Mouse (Mus musculus) T-helper 17 cell (primary cell): ENCODE results near the gene Pax2.

Experiments used
- in situ Hi-C, 2 experiments: fragments of 300-600 bp; cut with MboI, MseI; formaldehyde crosslinking; loops; 1 replicate in 1 of 2; 2 replicates in 1 of 2; pipeline ENCODE4 v1.15.1; 2025; ENCODE audit warnings: high pct_unique_total_duplicates in 2 of 2

The Pax2 gene

GRCm38 (mm10) chr19:44770268-44771050 lies 14.6 kb downstream of the Pax2 start:
- in situ Hi-C loops = loop anchor here in 1 of 2 experiments (25.0 kb wide), 1 partner anchor 183 kb away; no protein-coding TSS in a partner anchor

GRCm38 (mm10) chr19:44771499-44771898 lies 15.7 kb downstream of the Pax2 start:
- in situ Hi-C loops = loop anchor here in 1 of 2 experiments (25.0 kb wide), 1 partner anchor 184 kb away; no protein-coding TSS in a partner anchor

DNA sequence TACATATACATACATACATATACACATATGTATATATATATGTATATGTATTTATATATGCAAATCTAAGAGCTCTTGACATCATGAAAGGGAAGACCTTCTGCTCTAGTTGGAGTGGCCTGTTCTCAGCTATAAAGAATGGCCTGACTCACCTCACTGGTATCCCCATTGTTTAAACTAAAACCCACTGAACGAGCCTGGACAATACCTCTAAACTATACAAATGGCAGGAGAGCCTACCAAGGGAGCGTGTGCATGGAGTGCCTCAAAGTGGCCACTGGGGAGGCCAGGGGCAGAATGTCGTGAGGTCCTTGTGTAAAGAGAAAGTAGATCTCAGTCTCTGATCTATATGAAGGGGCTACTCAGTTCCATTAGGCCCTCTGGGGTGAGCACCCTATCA lies 26.1 kb downstream of the Pax2 start:
- in situ Hi-C loops = no loop called here

DNA sequence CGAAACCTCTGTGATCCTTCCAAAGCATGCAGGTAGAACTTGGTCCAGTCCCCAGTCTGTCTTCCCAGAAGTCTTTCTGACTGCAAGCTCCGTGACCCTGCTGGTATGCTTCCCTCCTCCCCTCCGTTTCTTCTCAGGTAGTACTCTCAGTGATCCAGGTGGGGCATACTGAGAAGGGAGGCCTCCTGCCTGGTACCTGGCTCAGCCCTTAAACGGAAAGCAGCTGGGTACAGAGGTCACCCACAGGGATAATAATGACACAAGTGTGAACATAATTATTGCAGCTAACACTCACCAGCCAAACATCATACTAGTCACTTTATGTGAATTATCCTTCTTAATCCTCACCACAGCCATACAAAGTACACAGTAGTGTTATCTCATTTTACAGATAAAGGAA lies 28.5 kb downstream of the Pax2 start:
- in situ Hi-C loops = no loop called here

GRCm38 (mm10) chr19:44788488-44788887 lies 32.6 kb downstream of the Pax2 start:
- in situ Hi-C loops = no loop called here

GRCm38 (mm10) chr19:44791981-44792380 lies 36.1 kb downstream of the Pax2 start:
- in situ Hi-C loops = no loop called here

DNA sequence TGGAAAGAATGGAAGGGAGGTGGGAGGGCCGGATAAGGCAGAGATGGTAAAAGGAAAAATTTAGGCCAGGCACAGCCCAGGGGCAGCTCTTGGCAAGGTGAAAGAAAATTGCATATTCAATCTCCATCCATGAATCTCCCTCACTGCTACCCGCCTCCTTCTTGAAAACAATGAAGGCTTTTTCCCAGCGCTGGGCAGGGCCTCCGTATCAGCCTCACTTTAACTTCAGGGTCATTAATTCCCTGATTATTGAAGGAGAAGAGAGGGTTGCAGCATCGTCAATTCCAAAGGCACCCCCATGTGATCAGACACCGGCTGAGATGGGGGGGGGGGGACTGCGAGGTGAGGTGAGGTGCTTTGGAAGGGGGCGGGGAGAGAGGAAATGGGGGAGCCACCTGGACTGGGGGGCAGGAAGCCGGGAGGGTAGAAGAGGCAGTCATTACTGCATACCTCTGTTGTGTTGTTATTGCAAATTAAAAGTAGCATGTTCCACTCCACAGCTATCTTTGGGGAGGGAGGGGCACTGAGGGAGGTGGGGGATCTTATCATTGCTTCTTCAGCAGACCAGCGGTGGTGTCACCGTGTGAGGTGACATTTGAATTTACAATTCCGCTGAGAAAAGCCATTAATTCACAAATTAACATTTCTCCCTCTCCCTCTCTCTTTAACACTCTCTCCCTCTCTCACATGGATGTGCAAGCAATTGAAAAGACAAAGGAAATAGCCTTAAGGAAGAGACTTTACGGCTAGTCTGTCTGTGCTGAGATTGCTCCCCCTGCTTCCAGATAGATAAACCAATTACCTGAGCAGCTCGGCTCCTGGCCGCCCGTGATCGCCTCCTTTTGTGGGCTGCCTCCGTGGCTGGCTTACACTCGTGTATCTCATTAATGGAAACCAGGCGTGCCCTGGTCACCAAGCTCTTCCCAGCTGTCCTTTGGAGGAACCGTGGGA lies 41.5 kb downstream of the Pax2 start:
- in situ Hi-C loops = no loop called here

DNA sequence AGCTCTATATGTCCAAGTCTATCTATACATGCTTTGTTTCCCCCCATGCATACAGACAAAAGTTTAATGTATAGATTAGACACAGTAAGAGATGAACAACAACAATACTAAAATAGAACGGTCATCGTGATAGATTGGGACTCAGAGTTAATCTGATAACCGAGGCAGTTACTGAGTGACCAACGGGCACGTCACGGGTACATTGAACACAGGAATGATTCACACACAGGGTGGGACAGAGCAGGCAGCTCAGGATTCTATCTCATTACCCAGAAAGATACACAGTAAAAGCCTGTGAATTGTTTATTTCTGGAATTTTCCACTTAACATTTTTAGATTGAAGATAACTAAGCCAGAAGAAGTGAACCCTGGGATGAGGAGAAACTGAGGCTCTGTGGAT lies 42.9 kb downstream of the Pax2 start:
- in situ Hi-C loops = no loop called here

GRCm38 (mm10) chr19:44799156-44799555 lies 43.3 kb downstream of the Pax2 start:
- in situ Hi-C loops = no loop called here

GRCm38 (mm10) chr19:44800327-44800726 lies 44.5 kb downstream of the Pax2 start:
- in situ Hi-C loops = no loop called here

- in situ Hi-C loops = no loop called here
Measured at GRCm38 (mm10) chr19:44808734-44809133, 52.9 kb downstream of the Pax2 start.

DNA sequence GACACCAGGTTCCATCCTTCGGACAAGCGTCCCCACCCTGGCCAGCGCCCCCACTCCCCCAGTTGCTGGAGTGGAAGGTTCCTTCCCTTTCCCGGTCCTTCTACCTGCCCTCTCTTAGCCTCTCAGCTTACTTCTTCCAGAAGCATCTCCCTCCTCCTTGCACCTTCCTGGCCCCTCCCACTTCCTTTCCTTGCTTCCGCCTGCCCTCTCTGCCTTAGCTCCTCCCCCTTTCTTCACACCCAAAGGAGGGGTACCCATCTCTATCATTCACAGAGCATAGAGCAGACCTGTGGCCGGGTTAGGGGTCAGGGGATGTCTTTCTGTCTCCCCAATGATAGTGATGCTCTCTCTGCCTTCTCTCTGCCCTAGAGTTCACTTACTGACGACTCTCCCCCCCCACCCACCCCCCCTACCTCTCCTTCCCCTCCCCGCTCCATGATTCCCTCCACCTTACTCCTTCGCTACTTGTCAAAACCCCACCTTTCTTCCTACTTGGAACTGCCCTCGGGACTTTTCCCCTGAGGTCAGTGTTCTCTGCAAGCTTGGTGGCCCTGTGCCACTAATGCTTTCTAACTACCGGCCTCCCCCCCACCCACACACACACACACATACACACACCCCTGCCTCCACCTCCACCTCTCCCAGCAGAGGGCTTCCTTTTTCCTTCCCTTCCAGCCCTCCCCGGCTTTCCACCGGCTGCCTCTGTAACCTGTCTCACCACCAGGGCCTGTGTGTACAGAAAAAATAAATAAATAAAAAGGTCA lies 57.0 kb downstream of the Pax2 start:
- in situ Hi-C loops = loop anchor here in 1 of 2 experiments (5.0 kb wide), 1 partner anchor 64 kb away; no protein-coding TSS in a partner anchor

DNA sequence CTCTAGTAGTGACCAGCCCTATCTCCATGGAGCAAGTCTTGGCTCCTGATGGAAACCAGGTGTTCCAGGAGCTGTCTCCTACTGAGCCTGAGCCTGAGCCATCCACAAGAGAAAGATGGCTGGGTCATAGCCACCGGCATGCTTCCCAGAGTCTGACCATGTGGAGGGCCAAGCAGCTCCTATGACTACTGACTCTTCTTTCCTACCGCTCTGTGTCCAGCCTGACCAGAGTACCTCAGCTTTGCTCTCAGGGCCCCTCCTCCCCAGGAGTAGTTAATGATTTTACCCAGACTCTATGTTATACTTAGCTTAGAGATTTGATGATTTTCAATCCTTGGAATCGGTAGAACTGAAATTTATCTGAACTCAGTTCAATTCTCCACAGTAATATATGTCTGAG lies 59.3 kb downstream of the Pax2 start:
- in situ Hi-C loops = no loop called here

DNA sequence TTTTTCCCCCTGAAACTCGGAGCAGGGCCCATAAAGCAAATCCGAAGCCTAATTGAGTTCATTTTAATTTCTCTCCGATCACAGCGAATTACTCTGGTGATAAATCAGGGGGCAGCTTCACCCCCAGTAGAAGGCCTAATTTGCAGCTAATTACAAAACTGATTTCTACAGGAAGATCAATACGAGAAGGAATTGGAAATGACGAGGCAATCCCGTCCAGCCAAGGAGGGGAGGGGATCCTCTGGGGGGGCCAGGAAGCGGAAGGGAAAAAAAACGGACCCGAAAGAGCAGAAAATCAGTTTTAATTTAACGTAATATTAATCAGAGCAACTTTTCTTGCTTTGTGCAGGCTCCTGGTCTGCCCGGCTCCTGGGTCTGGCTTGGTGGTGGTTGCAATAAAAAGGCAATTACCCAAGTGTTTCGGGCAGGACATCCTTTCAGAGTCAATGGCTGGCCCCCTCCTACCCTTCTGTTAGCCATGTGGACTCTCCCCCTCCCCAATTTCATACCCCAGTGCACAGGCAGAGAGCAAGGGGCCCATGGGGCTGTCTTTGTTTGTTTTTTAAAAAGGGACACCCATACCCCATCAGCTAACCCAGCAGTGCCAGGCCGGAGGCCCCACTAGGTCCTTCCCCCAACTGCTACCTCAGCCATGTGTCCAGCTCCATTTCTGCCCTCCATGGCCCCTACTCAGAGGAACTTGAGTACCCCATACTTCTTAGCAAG lies 61.7 kb downstream of the Pax2 start:
- in situ Hi-C loops = no loop called here

DNA sequence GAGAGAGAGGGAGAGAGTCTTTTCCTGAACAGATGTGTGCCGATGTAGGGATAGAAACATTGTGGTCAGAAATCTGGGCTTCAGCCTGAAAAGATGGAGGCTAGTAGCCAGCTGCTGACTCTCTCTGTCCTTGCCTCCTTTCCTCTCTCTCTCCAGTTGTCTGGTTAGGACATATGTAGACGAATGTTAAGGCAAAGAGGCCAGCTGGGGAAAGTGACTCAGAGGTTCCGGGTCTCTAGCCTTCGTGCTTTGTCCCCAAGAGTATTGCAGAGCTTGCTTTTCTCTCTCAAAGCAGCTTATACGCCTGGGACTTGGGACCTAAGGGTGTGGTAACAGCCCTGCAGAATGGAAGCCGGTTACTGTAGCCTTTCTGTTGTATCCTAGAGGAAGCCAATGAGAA lies 62.8 kb downstream of the Pax2 start:
- in situ Hi-C loops = no loop called here

DNA sequence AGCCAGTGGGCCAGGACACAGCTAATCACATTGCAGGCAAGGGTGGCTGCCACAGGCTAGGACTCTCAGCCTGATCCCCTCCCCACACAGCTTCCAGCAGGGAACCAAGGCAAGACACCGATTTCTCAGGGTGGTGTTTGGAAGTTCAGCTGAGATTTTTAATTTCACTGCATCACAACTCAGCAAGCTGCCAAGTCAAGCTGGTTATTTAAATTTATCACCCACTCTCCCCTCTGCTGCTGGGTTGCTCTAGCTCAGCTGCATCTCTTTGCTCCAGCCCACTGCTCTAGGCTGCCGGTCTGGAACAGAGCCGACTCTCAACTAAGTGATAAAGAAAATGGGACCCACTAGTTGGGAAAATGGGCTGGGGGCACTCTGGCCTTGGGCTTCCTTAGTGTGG lies 65.7 kb downstream of the Pax2 start:
- in situ Hi-C loops = no loop called here

- in situ Hi-C loops = no loop called here
Measured at GRCm38 (mm10) chr19:44822295-44822694, 66.5 kb downstream of the Pax2 start.

DNA sequence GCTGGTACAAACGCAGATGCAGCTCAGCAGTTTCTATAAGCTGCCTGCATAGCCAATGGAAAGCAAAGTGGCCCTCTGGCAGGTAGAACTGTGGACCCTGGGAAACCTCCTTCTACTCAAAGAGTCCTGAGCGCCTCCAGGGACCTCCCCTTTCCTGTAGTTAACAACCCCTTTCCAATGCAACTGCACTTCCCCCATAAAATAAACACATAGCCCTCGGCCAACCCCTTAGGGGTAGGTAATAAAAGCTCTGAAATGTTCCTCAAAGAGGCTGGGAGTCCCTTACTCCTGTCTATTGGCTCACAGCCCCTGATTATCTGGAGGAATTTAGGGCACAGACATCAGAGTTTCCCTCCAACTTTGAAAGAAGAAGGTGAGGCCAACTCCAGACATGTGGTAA lies 67.8 kb downstream of the Pax2 start:
- in situ Hi-C loops = no loop called here

DNA sequence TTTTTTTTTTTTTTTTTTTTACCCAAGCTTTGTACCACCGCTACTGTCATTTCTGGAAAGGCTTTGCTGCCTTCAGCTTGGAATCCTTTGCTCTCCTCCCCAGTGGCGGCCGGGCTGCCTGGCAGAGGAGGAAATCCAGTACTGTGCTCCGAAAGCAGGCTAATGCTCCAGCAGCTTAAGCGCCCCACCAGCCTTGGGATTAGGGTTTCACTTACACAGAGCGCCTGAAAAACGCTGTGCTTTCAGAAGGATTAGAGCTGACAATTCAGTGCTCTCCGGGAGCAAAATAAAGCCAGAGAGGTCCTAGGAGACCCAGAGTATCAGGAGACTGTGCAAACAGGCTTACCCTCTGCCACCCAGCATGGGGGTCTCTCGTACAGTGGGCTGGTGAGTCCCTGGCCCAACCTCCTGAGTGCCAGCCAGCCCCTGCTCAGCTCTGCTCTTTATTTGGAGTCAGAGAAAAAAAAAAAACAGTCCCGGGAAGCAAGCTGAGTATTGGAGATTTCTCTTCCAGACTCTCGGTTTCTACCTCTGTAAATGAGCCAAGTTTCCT lies 69.4 kb downstream of the Pax2 start:
- in situ Hi-C loops = no loop called here

DNA sequence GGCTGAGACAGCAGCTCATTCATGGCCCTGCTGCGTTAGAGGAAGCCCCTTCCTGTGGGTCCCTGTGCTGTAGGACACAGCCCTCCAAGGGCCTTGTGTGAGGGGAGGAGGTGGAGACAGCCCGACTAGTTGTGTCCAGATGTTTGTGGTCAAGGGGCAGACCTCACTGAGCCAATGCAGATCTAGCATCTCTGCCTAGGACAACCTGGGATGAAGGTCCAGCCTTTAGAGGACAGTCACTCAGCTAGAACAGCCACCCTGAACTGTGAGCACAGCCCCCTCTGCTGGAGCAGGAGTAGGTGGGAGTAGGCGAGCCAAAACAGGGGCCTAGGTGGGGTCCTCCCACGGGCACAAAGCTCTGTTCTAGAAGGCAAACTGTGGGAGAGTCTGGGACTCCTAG lies 70.0 kb downstream of the Pax2 start:
- in situ Hi-C loops = no loop called here

GRCm38 (mm10) chr19:44833391-44833790 lies 77.5 kb downstream of the Pax2 start:
- in situ Hi-C loops = no loop called here
